Comparison of ENCODE assay signal across 8 mouse cellular contexts in genomic region chr6:116198173-116198572, GRCm38 (mm10). TPM values are rescaled to one million over a fixed set of nuclear protein-coding genes. Genes with fewer than 3 reads are reported as not detected.
DNase-seq lines count a peak whose midpoint lies in the region; ATAC-seq and TF ChIP-seq lines count a peak whose summit lies in the region.

No protein-coding gene starts in this region.

- intact Hi-C loops in gastrocnemius, postnatal 14 days (cut with DNase I; ENCODE audit: low total_unique reads) = no loop called here

- DNase-seq in adrenal gland, postnatal 14 days = peak; percentile 39
- DNase-seq in adrenal gland, adult 18-20 months (ENCODE audit: low spot score in 2 of 2) = no peak
- peak; percentile 35 for DNase-seq in layer of hippocampus, adult 11-12 months (ENCODE audit: low spot score)
- no peak for DNase-seq in layer of hippocampus, adult 9-11 months
- peak; percentile 56 for DNase-seq in liver, adult 2 months (ENCODE audit: extremely low read depth, low read depth, low spot score)
- DNase-seq in right cerebral cortex, postnatal 25 days = no peak
- DNase-seq in gastrocnemius, postnatal 14 days = no peak

- peaks cover 3% of the 10 kb centered on the region; the same call in 1 of the 2 replicates for H3K4me1 ChIP-seq in liver, adult 2 months (ENCODE audit: control insufficient read depth, insufficient read depth, low read length)

- TF ChIP-seq POLR2A in liver, adult 2 months (IDR thresholded peaks at IDR 0.05; ENCODE audit: extremely low read depth, insufficient read depth, low read length) = no peak

- no peak overlapping the region for H3K9ac ChIP-seq in liver, adult 2 months (ENCODE audit: low read depth, low read length)

- WGBS in liver, adult 2 months = 43% methylated on average over 3 of the region's 3 CpGs

- H3K79me2 ChIP-seq in liver, adult 2 months (ENCODE audit: control insufficient read depth, insufficient read depth, low read length) = no peaks in the 10 kb centered on the region

- H3K27ac ChIP-seq in liver, adult 2 months (replicated peaks; ENCODE audit: insufficient read depth, low read depth, low read length) = no peak overlapping the region; the same call in 1 of the 2 replicates

- H3K27me3 ChIP-seq in liver, adult 2 months (ENCODE audit: control insufficient read depth, insufficient read depth, low read length) = no peaks in the 10 kb centered on the region

- peak; percentile 58 for ATAC-seq in activated CD4-positive, CD25-positive, alpha-beta regulatory T cell, adult 4 months

- H3K36me3 ChIP-seq in liver, adult 2 months (ENCODE audit: control insufficient read depth, insufficient read depth, low read length) = no peaks in the 10 kb centered on the region

- peak; percentile 53 for TF ChIP-seq CTCF in liver, adult 2 months (IDR thresholded peaks at IDR 0.05; ENCODE audit: low read depth, low read length)

- no peak overlapping the region for H3K4me3 ChIP-seq in liver, adult 2 months (ENCODE audit: insufficient read depth, low read depth, low read length)

RNA-seq across cellular contexts. Expression of gene Tmcc1, which starts 4.9 kb away (rescaled TPM):
- total RNA-seq in adrenal gland, postnatal 14 days (2021) = 22.7 and 26.5 TPM in 2 replicates
- 10 to 100 TPM; 23.7 to 30.7 TPM for total RNA-seq in adrenal gland, adult 18-20 months (2021)
- polyA plus RNA-seq in activated CD4-positive, CD25-positive, alpha-beta regulatory T cell, adult 4 months (2017; shearing (Covaris generic)) = 10 to 100 TPM; 19.3 to 22.7 TPM
- 34.3 and 38.0 TPM in 2 replicates for total RNA-seq in liver, adult 2 months (2014; rRNA removed)
- polyA plus RNA-seq in liver, adult 2 months (2012; rRNA removed) = 13.8 and 17.7 TPM in 2 replicates
- 10 to 100 TPM; 26.8 to 37.0 TPM for total RNA-seq in gastrocnemius, postnatal 14 days (2021)

RNA-seq across cellular contexts. Expression of gene Washc2, which starts 9.7 kb away (rescaled TPM):
- 41.2 and 43.4 TPM in 2 replicates for total RNA-seq in adrenal gland, postnatal 14 days (2021)
- total RNA-seq in adrenal gland, adult 18-20 months (2021) = 10 to 100 TPM; 47.6 to 48.6 TPM
- 10 to 100 TPM; 42.7 to 48.4 TPM for polyA plus RNA-seq in activated CD4-positive, CD25-positive, alpha-beta regulatory T cell, adult 4 months (2017; shearing (Covaris generic))
- total RNA-seq in liver, adult 2 months (2014; rRNA removed) = 38.5 and 46.5 TPM in 2 replicates
- polyA plus RNA-seq in liver, adult 2 months (2012; rRNA removed) = 29.6 and 32.7 TPM in 2 replicates
- 10 to 100 TPM; 22.2 to 22.4 TPM for total RNA-seq in gastrocnemius, postnatal 14 days (2021)

Comparison
In these comparisons a context has a peak if more than half of its experiments do, and no peak if none do; other contexts are left out.
1. DNase-seq: peak in adrenal gland, postnatal 14 days (single experiment), layer of hippocampus, adult 11-12 months (single experiment) and liver, adult 2 months (single experiment); none in adrenal gland, adult 18-20 months (0 of 2), layer of hippocampus, adult 9-11 months (single experiment), right cerebral cortex, postnatal 25 days (single experiment) and gastrocnemius, postnatal 14 days (single experiment).